ENCODE assay signal across 8 mouse cellular contexts in the genomic region with DNA sequence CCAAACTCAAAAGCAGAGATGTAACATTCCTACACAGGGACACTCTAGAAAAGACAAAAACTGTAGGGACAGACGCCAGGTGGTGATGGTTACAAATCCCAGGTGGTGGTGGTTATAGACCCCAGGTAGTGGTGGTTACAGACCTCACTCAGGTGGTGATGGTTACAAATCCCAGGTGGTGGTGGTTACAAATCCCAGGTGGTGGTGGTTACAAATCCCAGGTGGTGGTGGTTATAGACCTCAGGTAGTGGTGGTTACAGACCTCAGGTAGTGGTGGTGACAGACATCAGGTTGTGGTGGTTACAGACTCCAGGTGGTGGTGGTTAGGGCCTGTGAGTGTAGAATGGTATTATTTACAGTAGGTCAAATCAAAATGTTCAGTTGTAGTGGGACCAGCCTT. TPM values are rescaled to one million over a fixed set of nuclear protein-coding genes. Genes with fewer than 3 reads are reported as not detected.
DNase-seq lines count a peak whose midpoint lies in the region; ATAC-seq and TF ChIP-seq lines count a peak whose summit lies in the region.

No protein-coding gene starts in this region.

- H3K4me1 ChIP-seq in G1E (ENCODE audit: insufficient read depth, low read depth, low read length): peaks cover 26% of the 10 kb centered on the region
- peaks cover 8% of the 10 kb centered on the region; the same call in 1 of the 2 replicates for H3K4me1 ChIP-seq in liver, postnatal 0 days (ENCODE audit: insufficient read depth)

- no peak for TF ChIP-seq EP300 in liver, postnatal 0 days (IDR thresholded peaks at IDR 0.05; ENCODE audit: low read depth)

- 92% methylated on average over 1 of the region's 1 CpGs for WGBS in liver, postnatal 0 days (ENCODE audit: insufficient replicate concordance)

- no peak overlapping the region for H3K9ac ChIP-seq in liver, postnatal 0 days (replicated peaks)

- H3K4me3 ChIP-seq in G1E (ENCODE audit: low read depth, low read length): no peak overlapping the region
- no peak overlapping the region for H3K4me3 ChIP-seq in liver, postnatal 0 days (ENCODE audit: low read depth, low read length)
- no peak overlapping the region for H3K4me3 ChIP-seq in gastrocnemius, adult 2 months

- H3K36me3 ChIP-seq in G1E (replicated peaks): peaks cover 35% of the 10 kb centered on the region
- peaks cover 8% of the 10 kb centered on the region; the same call in 1 of the 2 replicates for H3K36me3 ChIP-seq in liver, postnatal 0 days (replicated peaks; ENCODE audit: insufficient read depth, low read length)

- peak; percentile 62 for ATAC-seq in G1E (ENCODE audit: extremely low read depth, insufficient number of reproducible peaks, low FRiP score, poor library complexity, severe bottlenecking)
- peak; percentile 91 for ATAC-seq in granulocyte monocyte progenitor cell, adult 5-6 weeks (replicated peaks; ENCODE audit: poor library complexity, severe bottlenecking)
- peak; percentile 70 for ATAC-seq in liver, postnatal 0 days

- intact Hi-C loops in gastrocnemius, adult 2 months (cut with DNase I): no loop called here

- TF ChIP-seq CTCF in G1E (IDR thresholded peaks at IDR 0.05; ENCODE audit: low read depth, low read length): no peak
- TF ChIP-seq CTCF in liver, postnatal 0 days (IDR thresholded peaks at IDR 0.05; ENCODE audit: low read depth): no peak
- no peak for TF ChIP-seq CTCF in gastrocnemius, adult 2 months (IDR thresholded peaks at IDR 0.05)

- H3K27me3 ChIP-seq in G1E (ENCODE audit: insufficient read depth, low read length): no peaks in the 10 kb centered on the region
- no peaks in the 10 kb centered on the region for H3K27me3 ChIP-seq in liver, postnatal 0 days (ENCODE audit: insufficient read depth, low read length)

- H3K27ac ChIP-seq in liver, postnatal 0 days (ENCODE audit: low read depth): no peak overlapping the region
- H3K27ac ChIP-seq in gastrocnemius, adult 2 months: no peak overlapping the region

- H3K9me3 ChIP-seq in G1E (replicated peaks): no peaks in the 10 kb centered on the region
- no peaks in the 10 kb centered on the region for H3K9me3 ChIP-seq in liver, postnatal 0 days (ENCODE audit: low read length)

- peak; percentile 19 to 30 for DNase-seq in B cell, adult 2 months
- DNase-seq in G1E (ENCODE audit: low spot score): no peak
- DNase-seq in liver, postnatal 0 days: peak; percentile 46
- DNase-seq in yolk sac, embryonic 10.5 days (ENCODE audit: low spot score): peak; percentile 27
- DNase-seq in gastrocnemius, adult 2 months: no peak
- no peak for DNase-seq in layer of hippocampus, postnatal 36 days
- no peak for DNase-seq in urinary bladder, postnatal 25 days (ENCODE audit: low spot score)

- no peak overlapping the region for H3K4me2 ChIP-seq in liver, postnatal 0 days (ENCODE audit: low read depth, low read length)

RNA-seq across cellular contexts. Expression of a gene that starts 5.5 kb away (rescaled TPM):
- 80.6 and 139 TPM in 2 replicates for total RNA-seq in G1E (2014; fragmentation: Nextera tagmentation)
- 46.5 and 48.3 TPM in 2 replicates for total RNA-seq in G1E (2017)
- 5.0 and 5.9 TPM in 2 replicates for polyA plus RNA-seq in G1E (2012)
- total RNA-seq in granulocyte monocyte progenitor cell, adult 5-6 weeks (2014; fragmentation: Nextera tagmentation): 17.2 and 19.9 TPM in 2 replicates
- total RNA-seq in granulocyte monocyte progenitor cell, adult 5-6 weeks (2017): 11.5 and 24.6 TPM in 2 replicates
- 26.1 and 28.0 TPM in 2 replicates for polyA plus RNA-seq in liver, postnatal 0 days (2015; fragmentation: Nextera tagmentation; extraction: Ambion mirVana)
- total RNA-seq in gastrocnemius, adult 2 months (2021): 10 to 100 TPM; 33.6 to 35.5 TPM
- total RNA-seq in layer of hippocampus, postnatal 36 days (2021): 100 to 1,000 TPM in 1 of 2 experiments, 10 to 100 TPM in 1; 99.1 to 103 TPM

Comparison
In these comparisons a context has a peak if more than half of its experiments do, and no peak if none do; other contexts are left out.
1. DNase-seq: peak in B cell, adult 2 months (2 of 2), liver, postnatal 0 days (single experiment) and yolk sac, embryonic 10.5 days (single experiment); none in G1E (single experiment), gastrocnemius, adult 2 months (single experiment), layer of hippocampus, postnatal 36 days (0 of 2) and urinary bladder, postnatal 25 days (single experiment).
2. Peak in every context shown above with its lines, with median percentiles within 50 percentile points of each other: ATAC-seq.